Mouse (Mus musculus): ENCODE data around the gene Dnah2. TPM values are rescaled to one million over a fixed set of nuclear protein-coding genes. Genes with fewer than 3 reads are reported as not detected.

Gene Dnah2
- polyA plus RNA-seq, 1 experiment from 2014 or later, result 1.9 TPM

DNA sequence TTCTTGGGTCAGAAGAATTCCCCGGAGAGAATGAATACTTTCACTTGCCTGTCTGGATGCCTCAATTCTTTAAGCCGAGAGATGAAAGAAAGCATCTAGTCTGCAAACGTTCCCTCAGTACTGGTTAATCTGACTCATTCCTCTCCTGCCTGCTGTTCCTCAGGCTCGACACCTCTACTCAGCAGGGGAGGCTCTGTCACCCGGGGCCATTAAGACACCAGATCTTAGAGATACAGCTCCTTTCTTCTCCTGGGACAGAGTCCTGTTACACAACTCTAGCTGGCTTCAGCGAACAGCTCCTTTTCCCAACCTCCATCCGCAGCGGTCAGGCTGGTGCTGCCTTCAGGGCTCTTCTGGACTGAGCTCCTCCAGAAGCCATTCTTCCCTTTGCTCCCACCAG is 77.4 kb downstream of the Dnah2 start:
- H3K4me2 ChIP-seq (ENCODE audit: low read depth, low read length), result no peak overlapping the region
- no peak overlapping the region for H3K4me3 ChIP-seq (ENCODE audit: low read length)
- H3K4me1 ChIP-seq (replicated peaks; ENCODE audit: control insufficient read depth, insufficient read depth, low read length), result no peaks in the 10 kb centered on the region
- no peak for ATAC-seq (ENCODE audit: low read depth)
- H3K27me3 ChIP-seq (ENCODE audit: control insufficient read depth, insufficient read depth, low read depth, low read length), result no peaks in the 10 kb centered on the region
- 11% methylated on average over 8 of the region's 8 CpGs for WGBS
- no peak overlapping the region for H3K9ac ChIP-seq (ENCODE audit: low read length)
- no peaks in the 10 kb centered on the region for H3K9me3 ChIP-seq (ENCODE audit: control insufficient read depth, low read length)
- H3K36me3 ChIP-seq (ENCODE audit: control insufficient read depth, insufficient read depth, low read length), result no peaks in the 10 kb centered on the region
- H3K27ac ChIP-seq (ENCODE audit: low read length), result no peak overlapping the region

DNA sequence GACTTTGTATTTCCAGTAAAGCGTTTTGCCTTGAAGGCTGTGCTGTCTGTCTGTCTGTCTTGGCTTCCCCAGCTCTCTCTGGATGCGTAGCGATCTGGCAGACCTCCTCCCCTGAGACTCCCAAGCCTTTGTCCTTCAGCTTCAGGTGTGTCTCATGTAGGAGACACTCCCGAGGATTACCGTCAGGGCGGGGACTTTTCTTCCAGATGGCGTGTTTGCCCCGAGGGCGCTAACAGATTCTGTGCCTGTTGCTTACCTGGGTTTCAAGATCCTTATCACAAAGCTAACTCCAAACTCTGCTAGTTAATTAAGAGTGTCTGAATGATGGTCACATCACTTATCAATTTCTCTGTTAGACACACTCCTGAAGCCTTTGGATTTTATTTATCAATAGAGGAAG is 79.6 kb downstream of the Dnah2 start:
- WGBS, result 63% methylated on average over 9 of the region's 9 CpGs

DNA sequence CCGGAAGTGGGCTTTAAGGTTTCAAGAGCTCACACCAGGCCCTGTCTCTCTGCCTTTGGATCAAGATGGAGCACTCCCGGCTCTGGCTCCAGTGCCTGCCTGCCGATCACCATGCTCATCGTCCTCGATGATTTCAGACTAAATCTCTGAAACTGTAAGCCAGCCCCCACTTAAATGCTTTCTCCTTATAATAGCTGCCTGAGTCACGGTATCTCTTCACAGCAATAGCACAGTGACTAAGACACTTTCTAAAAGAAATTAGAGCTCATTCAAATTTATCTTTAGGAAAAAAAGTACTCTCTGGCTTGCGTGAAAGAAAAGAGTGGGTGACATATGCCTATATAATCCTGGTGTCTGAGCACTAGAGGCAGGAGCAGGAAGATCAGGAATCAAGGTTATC is 84.9 kb downstream of the Dnah2 start:
- Histone ChIP-seq H3K4me1 (replicated peaks; ENCODE audit: control insufficient read depth, insufficient read depth, low read length) (no peaks in the 10 kb centered on the region), H3K9me3 (ENCODE audit: control insufficient read depth, low read length) (no peaks in the 10 kb centered on the region; the same call in 1 of the 2 replicates), H3K9ac (ENCODE audit: low read length) (no peak overlapping the region), H3K27me3 (ENCODE audit: control insufficient read depth, insufficient read depth, low read depth, low read length) (no peaks in the 10 kb centered on the region), H3K4me2 (ENCODE audit: low read depth, low read length) (no peak overlapping the region), H3K36me3 (ENCODE audit: control insufficient read depth, insufficient read depth, low read length) (no peaks in the 10 kb centered on the region), H3K4me3 (ENCODE audit: low read length) (no peak overlapping the region), H3K27ac (ENCODE audit: low read length) (no peak overlapping the region)
- ATAC-seq (ENCODE audit: low read depth), result no peak
- 95% methylated on average over 7 of the region's 7 CpGs for WGBS

More for the DNA sequence above, 79.6 kb downstream of the Dnah2 start:
- no peaks in the 10 kb centered on the region for H3K4me1 ChIP-seq (replicated peaks; ENCODE audit: control insufficient read depth, insufficient read depth, low read length)
- no peak overlapping the region for H3K9ac ChIP-seq (ENCODE audit: low read length)
- no peaks in the 10 kb centered on the region for H3K27me3 ChIP-seq (ENCODE audit: control insufficient read depth, insufficient read depth, low read depth, low read length)
- no peak overlapping the region for H3K27ac ChIP-seq (ENCODE audit: low read length)
- no peak overlapping the region for H3K4me3 ChIP-seq (ENCODE audit: low read length)
- H3K9me3 ChIP-seq (ENCODE audit: control insufficient read depth, low read length), result no peaks in the 10 kb centered on the region
- H3K36me3 ChIP-seq (ENCODE audit: control insufficient read depth, insufficient read depth, low read length), result no peaks in the 10 kb centered on the region
- no peak overlapping the region for H3K4me2 ChIP-seq (ENCODE audit: low read depth, low read length)
- ATAC-seq (ENCODE audit: low read depth), result no peak

DNA sequence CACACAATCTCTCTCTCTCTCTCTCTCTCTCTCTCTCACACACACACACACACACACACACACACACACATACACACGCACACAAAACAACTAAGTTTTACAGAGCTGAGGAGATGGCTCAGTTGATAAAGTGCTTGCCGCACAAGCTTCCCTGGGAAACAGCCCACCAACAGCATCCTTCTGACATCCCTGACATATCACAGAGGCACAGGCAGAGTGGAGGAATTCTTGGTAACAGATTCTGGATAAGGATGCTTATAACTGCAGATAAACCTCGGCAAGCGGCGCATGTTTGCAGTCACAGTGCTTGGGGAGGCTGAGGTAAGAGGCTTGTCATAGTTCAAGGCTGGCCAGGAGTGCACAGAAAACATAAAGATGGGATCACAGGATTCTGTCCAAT is 87.3 kb downstream of the Dnah2 start:
- 29% methylated on average over 5 of the region's 5 CpGs for WGBS
- H3K9me3 ChIP-seq (ENCODE audit: control insufficient read depth, low read length), result no peaks in the 10 kb centered on the region; the same call in 1 of the 2 replicates
- H3K4me1 ChIP-seq (replicated peaks; ENCODE audit: control insufficient read depth, insufficient read depth, low read length), result no peaks in the 10 kb centered on the region
- no peak for ATAC-seq (ENCODE audit: low read depth)
- no peak overlapping the region for H3K27ac ChIP-seq (ENCODE audit: low read length)
- no peaks in the 10 kb centered on the region for H3K27me3 ChIP-seq (ENCODE audit: control insufficient read depth, insufficient read depth, low read depth, low read length)
- H3K36me3 ChIP-seq (ENCODE audit: control insufficient read depth, insufficient read depth, low read length), result no peaks in the 10 kb centered on the region
- no peak overlapping the region for H3K4me2 ChIP-seq (ENCODE audit: low read depth, low read length)
- no peak overlapping the region for H3K9ac ChIP-seq (ENCODE audit: low read length)
- no peak overlapping the region for H3K4me3 ChIP-seq (ENCODE audit: low read length)

DNA sequence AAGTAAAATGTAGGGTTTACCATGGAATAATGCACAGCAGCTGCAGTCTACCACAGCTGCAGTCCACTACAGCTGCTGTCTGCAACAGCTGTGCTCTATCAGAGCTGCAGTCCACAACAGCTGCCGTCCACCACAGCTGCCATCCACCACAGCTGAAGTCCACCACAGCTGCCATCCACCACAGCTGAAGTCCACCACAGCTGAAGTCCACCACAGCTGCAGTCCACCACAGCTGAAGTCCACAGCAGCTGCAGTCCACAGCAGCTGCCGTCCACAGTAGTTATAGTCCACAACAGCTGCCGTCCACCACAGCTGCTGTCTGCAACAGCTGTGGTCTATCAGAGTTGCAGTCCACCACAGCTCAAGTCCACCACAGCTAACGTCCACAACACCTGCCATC is 89.0 kb downstream of the Dnah2 start:
- 43% methylated on average over 4 of the region's 4 CpGs for WGBS
- Histone ChIP-seq H3K4me1 (replicated peaks; ENCODE audit: control insufficient read depth, insufficient read depth, low read length) (no peaks in the 10 kb centered on the region), H3K4me2 (ENCODE audit: low read depth, low read length) (no peak overlapping the region), H3K36me3 (ENCODE audit: control insufficient read depth, insufficient read depth, low read length) (no peaks in the 10 kb centered on the region), H3K9me3 (ENCODE audit: control insufficient read depth, low read length) (no peaks in the 10 kb centered on the region; the same call in 1 of the 2 replicates), H3K27ac (ENCODE audit: low read length) (no peak overlapping the region), H3K4me3 (ENCODE audit: low read length) (no peak overlapping the region), H3K9ac (ENCODE audit: low read length) (no peak overlapping the region), H3K27me3 (ENCODE audit: control insufficient read depth, insufficient read depth, low read depth, low read length) (no peaks in the 10 kb centered on the region)
- peak; percentile 75 for ATAC-seq (ENCODE audit: low read depth)

DNA sequence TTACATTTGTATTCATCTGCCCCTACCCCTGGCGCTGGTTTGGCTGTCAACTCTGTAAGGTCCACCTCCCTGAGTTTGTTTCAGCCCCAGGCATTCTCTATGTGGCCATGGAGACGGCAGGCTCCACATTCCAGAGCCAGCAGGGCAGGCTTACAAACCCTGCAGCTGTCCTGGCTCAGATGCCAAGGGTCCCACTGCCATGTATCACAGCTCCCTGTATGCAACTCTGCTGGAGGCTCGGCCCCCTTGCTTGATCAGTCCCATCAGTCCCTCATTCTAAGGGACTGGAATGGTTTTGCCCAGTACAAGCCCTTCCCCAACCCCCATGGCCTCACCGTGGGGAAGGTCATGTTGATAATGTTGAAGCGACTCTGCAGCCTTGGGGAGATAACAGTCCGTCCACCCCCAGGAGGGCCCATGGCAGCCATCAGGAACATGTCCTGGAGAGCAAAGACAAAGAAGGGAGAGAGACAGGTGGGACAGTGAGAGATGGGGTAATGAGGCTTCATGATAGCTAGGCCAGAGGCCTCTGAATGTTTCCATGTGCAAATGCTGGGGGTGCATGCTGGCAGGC is 91.8 kb downstream of the Dnah2 start:
- H3K27ac ChIP-seq (ENCODE audit: low read length), result no peak overlapping the region

DNA sequence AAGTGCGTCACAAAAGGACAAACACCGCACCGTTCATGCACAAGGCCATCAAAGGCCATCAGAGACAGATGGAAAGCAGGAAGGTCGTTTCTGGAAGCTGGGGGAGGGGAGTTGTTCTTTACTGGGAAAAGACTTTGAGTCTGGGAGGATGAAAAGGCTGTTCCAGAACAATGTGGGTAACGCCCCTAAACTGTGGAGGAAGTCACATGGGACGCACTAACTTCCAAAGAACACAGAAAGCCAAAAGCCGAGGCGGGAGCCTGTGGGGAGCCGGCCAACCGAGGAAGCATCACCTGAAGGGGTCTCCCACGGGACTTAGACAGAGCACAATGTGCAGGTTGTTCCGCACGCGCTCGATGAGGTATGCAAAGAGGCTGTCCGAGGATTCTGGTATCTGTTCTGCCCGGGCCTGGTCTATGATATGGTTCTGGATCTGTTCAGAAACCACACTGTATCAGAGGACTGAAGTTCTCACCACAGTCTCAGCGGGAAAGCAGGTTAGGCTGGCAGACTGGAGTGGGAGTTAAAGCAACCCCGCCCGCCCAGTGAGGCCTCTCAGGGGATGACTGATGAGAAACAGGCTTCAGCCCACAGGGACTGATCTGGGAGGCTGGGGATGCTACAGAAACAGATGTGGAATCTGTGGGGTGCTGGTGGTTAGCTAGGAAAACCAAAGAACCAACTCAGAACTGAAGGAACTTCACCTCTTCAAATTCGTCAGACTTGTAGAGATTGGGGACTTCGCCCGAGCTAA is 96.6 kb downstream of the Dnah2 start:
- WGBS, result 48% methylated on average over 23 of the region's 23 CpGs
- Histone ChIP-seq H3K4me3 (ENCODE audit: low read length) (peak overlapping the region; percentile 27), H3K9ac (ENCODE audit: low read length) (peak overlapping the region; percentile 55), H3K27ac (ENCODE audit: low read length) (peak overlapping the region; percentile 69), H3K27me3 (ENCODE audit: control insufficient read depth, insufficient read depth, low read depth, low read length) (no peaks in the 10 kb centered on the region), H3K4me2 (ENCODE audit: low read depth, low read length) (peak overlapping the region; percentile 41), H3K4me1 (replicated peaks; ENCODE audit: control insufficient read depth, insufficient read depth, low read length) (peaks cover 8% of the 10 kb centered on the region; the same call in 1 of the 2 replicates), H3K36me3 (ENCODE audit: control insufficient read depth, insufficient read depth, low read length) (no peaks in the 10 kb centered on the region), H3K9me3 (ENCODE audit: control insufficient read depth, low read length) (no peaks in the 10 kb centered on the region)
- peak; percentile 66 for ATAC-seq (ENCODE audit: low read depth)

More for the DNA sequence above, 91.8 kb downstream of the Dnah2 start:
- no peak overlapping the region for H3K9ac ChIP-seq (ENCODE audit: low read length)
- 28% methylated on average over 6 of the region's 6 CpGs for WGBS
- 0 out of 2 replicates have a peak, but pooled peaks have one; percentile 30 for ATAC-seq (ENCODE audit: low read depth)
- H3K36me3 ChIP-seq (ENCODE audit: control insufficient read depth, insufficient read depth, low read length), result no peaks in the 10 kb centered on the region
- H3K4me1 ChIP-seq (replicated peaks; ENCODE audit: control insufficient read depth, insufficient read depth, low read length), result peaks cover 8% of the 10 kb centered on the region; the same call in 1 of the 2 replicates
- no peaks in the 10 kb centered on the region for H3K27me3 ChIP-seq (ENCODE audit: control insufficient read depth, insufficient read depth, low read depth, low read length)
- H3K4me3 ChIP-seq (ENCODE audit: low read length), result no peak overlapping the region
- no peaks in the 10 kb centered on the region for H3K9me3 ChIP-seq (ENCODE audit: control insufficient read depth, low read length)
- no peak overlapping the region for H3K4me2 ChIP-seq (ENCODE audit: low read depth, low read length)

DNA sequence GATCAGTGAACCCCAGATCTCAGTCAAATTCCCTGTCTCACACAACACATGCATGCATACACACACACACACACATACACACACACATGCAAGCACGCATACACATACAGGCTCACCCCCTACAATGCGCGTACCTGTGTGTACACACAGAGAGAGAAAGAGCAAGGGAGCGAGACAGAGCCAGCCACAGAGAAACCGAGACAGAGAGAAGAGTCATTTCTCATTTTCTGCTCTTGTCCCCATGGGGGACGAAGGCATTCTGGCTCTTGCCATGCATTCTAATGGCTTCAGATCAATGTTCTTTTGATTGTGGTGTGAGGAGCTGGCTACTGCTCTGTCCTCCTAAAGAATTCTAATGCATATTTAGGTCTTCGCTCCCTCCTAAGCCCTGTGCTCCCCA is 101.6 kb downstream of the Dnah2 start:
- Histone ChIP-seq H3K4me3 (ENCODE audit: low read length) (no peak overlapping the region), H3K9me3 (ENCODE audit: control insufficient read depth, low read length) (no peaks in the 10 kb centered on the region), H3K4me2 (ENCODE audit: low read depth, low read length) (no peak overlapping the region), H3K9ac (ENCODE audit: low read length) (no peak overlapping the region), H3K36me3 (ENCODE audit: control insufficient read depth, insufficient read depth, low read length) (no peaks in the 10 kb centered on the region), H3K4me1 (replicated peaks; ENCODE audit: control insufficient read depth, insufficient read depth, low read length) (peaks cover 5% of the 10 kb centered on the region; the same call in 1 of the 2 replicates), H3K27ac (ENCODE audit: low read length) (no peak overlapping the region), H3K27me3 (ENCODE audit: control insufficient read depth, insufficient read depth, low read depth, low read length) (no peaks in the 10 kb centered on the region)
- ATAC-seq (ENCODE audit: low read depth), result no peak
- WGBS, result 91% methylated on average over 7 of the region's 7 CpGs

DNA sequence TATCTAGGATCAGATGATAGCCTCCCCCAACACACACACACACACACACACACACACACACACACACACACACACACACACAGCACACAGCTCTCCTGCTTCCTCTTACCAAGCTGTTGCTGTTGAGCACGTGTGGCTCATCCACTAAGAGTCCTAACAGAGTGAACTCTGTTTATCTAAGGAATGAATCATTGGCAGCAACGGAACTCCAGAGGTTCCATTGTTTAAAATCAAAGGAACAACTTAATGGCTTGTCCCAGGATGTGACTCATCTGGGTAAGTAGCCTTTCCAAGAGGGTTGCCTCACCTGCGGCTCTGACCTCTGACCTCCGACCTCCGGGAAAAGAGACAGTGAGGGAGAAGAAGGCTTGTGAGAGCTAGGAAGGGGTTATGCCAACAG is 105.6 kb downstream of the Dnah2 start:
- H3K9me3 ChIP-seq (ENCODE audit: control insufficient read depth, low read length), result no peaks in the 10 kb centered on the region
- ATAC-seq (ENCODE audit: low read depth), result peak; percentile 92
- H3K4me3 ChIP-seq (ENCODE audit: low read length), result no peak overlapping the region
- H3K36me3 ChIP-seq (ENCODE audit: control insufficient read depth, insufficient read depth, low read length), result no peaks in the 10 kb centered on the region
- no peaks in the 10 kb centered on the region for H3K27me3 ChIP-seq (ENCODE audit: control insufficient read depth, insufficient read depth, low read depth, low read length)
- WGBS, result 9% methylated on average over 5 of the region's 5 CpGs
- peak overlapping the region; percentile 7 for H3K27ac ChIP-seq (ENCODE audit: low read length)
- no peak overlapping the region for H3K9ac ChIP-seq (ENCODE audit: low read length)
- peaks cover 3% of the 10 kb centered on the region; the same call in 1 of the 2 replicates for H3K4me1 ChIP-seq (replicated peaks; ENCODE audit: control insufficient read depth, insufficient read depth, low read length)
- H3K4me2 ChIP-seq (ENCODE audit: low read depth, low read length), result no peak overlapping the region
